8 mouse cellular contexts compared by ENCODE assay signal in the genomic region with DNA sequence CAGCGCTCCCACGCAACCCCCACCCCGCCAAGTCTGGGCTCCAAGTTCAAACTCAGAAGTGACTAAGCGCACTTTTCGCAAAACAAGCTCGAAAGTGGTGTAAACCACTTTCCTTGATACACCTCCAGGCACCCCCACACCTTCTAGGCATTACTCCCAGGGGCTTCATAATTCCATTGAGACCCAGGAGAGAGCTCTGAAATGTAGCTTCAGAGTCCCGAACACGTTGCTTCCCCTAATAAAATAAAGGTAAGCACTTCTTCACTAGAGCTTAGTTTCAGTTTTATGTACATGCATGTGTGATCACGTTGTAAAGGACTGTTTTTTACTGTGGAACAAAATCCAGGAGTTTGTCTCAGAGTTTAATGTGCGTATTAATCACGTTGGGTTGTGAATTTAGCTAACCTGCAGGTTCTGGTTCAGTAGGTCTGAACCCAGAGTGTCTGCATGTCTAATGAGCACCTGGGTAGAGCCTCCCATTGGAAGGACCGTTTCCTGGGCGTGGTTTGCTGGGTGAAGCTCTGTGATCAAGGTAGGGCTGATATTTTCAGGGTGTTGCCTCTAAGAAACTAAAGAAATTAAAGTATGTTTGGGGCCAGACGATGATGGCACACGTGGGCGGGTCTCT. TPM values are rescaled to one million over a fixed set of nuclear protein-coding genes. Genes with fewer than 3 reads are reported as not detected.
DNase-seq lines count a peak whose midpoint lies in the region.

No protein-coding gene starts in this region.

- peak; percentile 88 for DNase-seq in CD4-positive helper T cell, adult 2 months (ENCODE audit: low read depth, low spot score)
- DNase-seq in adrenal gland, postnatal 14 days = peak; percentile 69
- peak; percentile 56 to 61 for DNase-seq in heart, adult 9 months (ENCODE audit: low spot score in 2 of 2)
- DNase-seq in kidney, adult 9 months = peak; percentile 92
- DNase-seq in lung, postnatal 14 days = peak; percentile 55
- DNase-seq in spleen, postnatal 14 days (ENCODE audit: low spot score in 2 of 2) = peak; percentile 46 to 53
- DNase-seq in right cerebral cortex, postnatal 25 days = no peak
- DNase-seq in frontal cortex, postnatal 14 days (ENCODE audit: low spot score in 2 of 2) = no peak

RNA-seq across cellular contexts. Expression of a gene that starts 0.4 kb away (rescaled TPM):
- 62.4 and 84.4 TPM in 2 replicates for total RNA-seq in adrenal gland, postnatal 14 days (2021)

Comparison
In these comparisons a context has a peak if more than half of its experiments do, and no peak if none do; other contexts are left out.
1. DNase-seq: peak in CD4-positive helper T cell, adult 2 months (single experiment), adrenal gland, postnatal 14 days (single experiment), heart, adult 9 months (2 of 2), kidney, adult 9 months (single experiment), lung, postnatal 14 days (single experiment) and spleen, postnatal 14 days (2 of 2); none in right cerebral cortex, postnatal 25 days (single experiment) and frontal cortex, postnatal 14 days (0 of 2).